Mouse (Mus musculus) heart, postnatal 0 days (tissue): ENCODE data around the gene Slx4. TPM values are rescaled to one million over a fixed set of nuclear protein-coding genes. Genes with fewer than 3 reads are reported as not detected.

Experiments used
- ATAC-seq: fragments of 200-750 bp; cut with Nextera tagmentation; 2 replicates; pipeline ENCODE4 v1.8.0; 2017; ENCODE audit warnings: low read depth, moderate number of reproducible peaks, moderate library complexity; ENCODE audit not compliant: insufficient read depth
- DNase-seq: peaks from one replicate; pipeline ENCODE4 v3.0.0-alpha.2; 2016; ENCODE audit warnings: low spot score
- H3K27ac ChIP-seq: fragments of 300-500 bp; sonication (generic); 2 replicates; pipeline ENCODE4 v1.5.1; 2014; ENCODE audit warnings: low read depth, mild to moderate bottlenecking
- H3K27me3 ChIP-seq: fragments of 300-500 bp; sonication (generic); 2 replicates; pipeline ENCODE4 v1.6.1; 2014; ENCODE audit warnings: low read length, mixed read lengths; ENCODE audit not compliant: control insufficient read depth, insufficient read depth
- H3K36me3 ChIP-seq: fragments of 300-500 bp; sonication (generic); replicated peaks from 2 replicates; pipeline ENCODE4 v1.6.1; 2014; ENCODE audit warnings: low read length, mixed read lengths; ENCODE audit not compliant: control insufficient read depth, insufficient read depth
- H3K4me1 ChIP-seq: fragments of 300-500 bp; sonication (generic); 2 replicates; pipeline ENCODE4 v1.6.1; 2014; ENCODE audit warnings: antibody characterized with exemption; ENCODE audit not compliant: control insufficient read depth, insufficient read depth
- H3K4me2 ChIP-seq: fragments of 300-500 bp; sonication (generic); 2 replicates; pipeline ENCODE4 v1.6.1; 2014; ENCODE audit warnings: low read depth, mild to moderate bottlenecking, low read length, moderate library complexity
- H3K4me3 ChIP-seq: fragments of 300-500 bp; sonication (generic); 2 replicates; pipeline ENCODE4 v1.5.1; 2014; ENCODE audit warnings: low read depth, low read length
- H3K9ac ChIP-seq: fragments of 300-500 bp; sonication (generic); replicated peaks from 2 replicates; pipeline ENCODE4 v1.6.1; 2014; ENCODE audit warnings: low read depth, low read length, mixed read lengths
- H3K9me3 ChIP-seq: fragments of 300-500 bp; sonication (generic); replicated peaks from 2 replicates; pipeline ENCODE4 v1.6.1; 2016; ENCODE audit warnings: low read length; ENCODE audit not compliant: control insufficient read depth
- CTCF ChIP-seq: IDR thresholded peaks from 2 replicates; pipeline ENCODE4 v1.5.1; 2016; ENCODE audit warnings: antibody characterized with exemption, control low read depth, low read depth
- EP300 ChIP-seq: IDR thresholded peaks from 2 replicates; pipeline ENCODE4 v1.6.1; 2016; ENCODE audit warnings: antibody characterized with exemption, low read depth
- WGBS: fragments of 180-500 bp; shearing (Covaris S2); extraction: QIAGEN DNeasy Blood & Tissue Kit; methylation state at CpG from one replicate; pipeline ENCODE4 v1.1.7; 2014; 5-methylcytosine and 5-hydroxymethylcytosine counted together
- polyA plus RNA-seq: library from polyadenylated mRNA; unstranded; fragments of >200 nt; fragmentation: Nextera tagmentation; extraction: Ambion mirVana; gene quantifications from 2 replicates; pipeline ENCODE4 v1.2.1, GENCODE M21; 2015
- total RNA-seq: library from RNA; depleted of rRNA; stranded (reverse); fragments of >200 nt; gene quantifications from 2 replicates; pipeline ENCODE4 v1.2.3, GENCODE M21; 2014; ENCODE audit warnings: low replicate concordance

Slx4 gene
- total and polyA plus RNA-seq, 2 experiments from 2014 or later, result 3.0 to 4.4 TPM

DNA sequence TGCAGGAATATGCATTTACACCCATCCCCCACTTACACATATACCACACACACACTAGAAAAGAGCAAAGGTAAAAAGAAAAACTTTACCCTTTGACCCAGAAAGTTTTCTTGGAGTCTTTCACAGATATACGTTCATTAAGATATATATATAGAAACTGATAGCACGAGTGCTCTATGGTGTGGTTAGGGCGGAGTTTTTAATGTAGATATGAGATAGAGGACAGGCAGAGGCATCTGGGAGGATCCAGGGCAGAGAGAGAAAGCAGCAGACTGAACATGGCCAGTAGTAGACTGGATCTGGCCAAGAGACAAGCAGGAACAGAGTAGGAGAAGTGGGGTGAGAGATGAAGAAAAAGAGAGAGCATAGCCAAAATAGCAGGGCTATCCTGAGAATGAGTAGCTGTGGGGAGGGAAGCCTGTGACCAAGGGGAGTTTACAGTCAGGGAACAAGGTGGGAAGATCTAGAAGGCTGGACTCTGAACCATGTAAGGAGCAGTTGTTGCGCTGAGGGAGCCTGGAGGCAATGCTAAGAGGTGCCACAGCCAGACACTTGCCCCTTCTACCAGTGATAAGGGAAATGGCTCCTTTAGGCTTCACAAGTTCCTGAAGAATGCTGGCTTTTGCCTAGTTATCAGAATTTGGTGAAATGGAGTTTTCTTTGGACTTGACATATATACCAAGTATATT lies 9.5 kb upstream of the Slx4 start:
- no peaks in the 10 kb centered on the region for H3K4me1 ChIP-seq
- no peaks in the 10 kb centered on the region for H3K27me3 ChIP-seq
- no peak overlapping the region for H3K27ac ChIP-seq
- H3K4me2 ChIP-seq, result no peak overlapping the region
- TF ChIP-seq CTCF (no peak), EP300 (no peak)
- DNase-seq (no peak), ATAC-seq (no peak)
- WGBS, result 44% methylated on average over 4 of the region's 4 CpGs
- no peak overlapping the region for H3K9ac ChIP-seq
- H3K4me3 ChIP-seq, result no peak overlapping the region
- H3K36me3 ChIP-seq, result no peaks in the 10 kb centered on the region
- no peaks in the 10 kb centered on the region for H3K9me3 ChIP-seq

GRCm38 (mm10) chr16:3988410-3988809 lies 15.2 kb downstream of the Slx4 start:
- Histone ChIP-seq H3K4me3 (no peak overlapping the region), H3K27ac (no peak overlapping the region), H3K4me1 (no peaks in the 10 kb centered on the region), H3K9ac (no peak overlapping the region), H3K27me3 (no peaks in the 10 kb centered on the region), H3K36me3 (peaks cover 97% of the 10 kb centered on the region), H3K4me2 (no peak overlapping the region), H3K9me3 (no peaks in the 10 kb centered on the region)
- no peak for DNase-seq
- ATAC-seq, result no peak
- 86% methylated on average over 4 of the region's 4 CpGs for WGBS
- TF ChIP-seq EP300 (no peak), CTCF (no peak)

DNA sequence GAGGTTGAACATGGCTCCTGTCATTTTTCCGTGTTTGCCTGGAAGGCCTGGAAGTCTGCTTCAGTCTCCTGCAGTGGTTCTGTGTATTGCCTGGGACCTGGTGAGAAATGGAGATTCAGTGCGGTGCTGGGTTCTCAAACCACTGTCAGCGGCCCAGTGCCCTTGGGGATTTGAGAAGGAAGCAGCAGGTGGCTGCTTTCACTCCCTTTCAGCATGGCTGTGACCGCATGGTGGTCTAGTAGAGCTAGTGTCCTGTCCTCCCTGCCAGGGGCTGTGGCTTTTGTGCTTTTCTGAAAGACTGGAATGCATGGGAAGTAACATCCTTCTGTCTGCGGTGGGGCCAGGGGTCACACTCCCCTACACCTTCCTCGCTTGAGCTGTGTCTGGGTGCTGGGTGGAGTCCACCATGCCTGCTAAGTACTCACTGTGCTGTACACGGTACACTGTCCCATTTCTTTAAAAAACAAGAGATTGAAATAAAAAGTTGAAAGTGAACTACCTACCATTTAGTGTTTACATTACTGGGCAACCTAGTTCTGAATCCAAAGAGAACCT lies 20.3 kb downstream of the Slx4 start:
- TF ChIP-seq EP300 (no peak), CTCF (no peak)
- Histone ChIP-seq H3K4me2 (no peak overlapping the region), H3K4me1 (no peaks in the 10 kb centered on the region), H3K9ac (no peak overlapping the region), H3K4me3 (no peak overlapping the region), H3K27me3 (no peaks in the 10 kb centered on the region), H3K27ac (no peak overlapping the region), H3K9me3 (no peaks in the 10 kb centered on the region), H3K36me3 (peaks cover 88% of the 10 kb centered on the region)
- 64% methylated on average over 7 of the region's 7 CpGs for WGBS
- DNase-seq (no peak), ATAC-seq (no peak)

DNA sequence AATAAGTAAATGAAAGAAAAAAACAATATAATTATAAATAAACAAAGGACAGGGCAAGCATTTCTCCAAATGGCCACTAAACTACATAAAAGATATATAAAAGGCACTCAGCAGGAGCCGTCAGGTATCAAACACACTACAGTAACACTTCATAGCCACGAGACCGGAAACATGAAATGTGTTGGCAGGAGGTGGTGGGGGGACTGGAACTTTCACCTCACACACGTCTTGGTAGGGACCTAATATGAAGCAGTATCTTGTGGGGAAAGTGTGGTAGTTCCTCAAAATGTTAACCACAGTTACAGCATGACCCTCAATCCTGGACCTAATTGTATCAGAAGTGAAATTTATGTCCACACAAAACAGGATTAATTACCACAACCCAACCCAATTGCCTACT lies 21.4 kb downstream of the Slx4 start:
- ATAC-seq, result no peak
- Histone ChIP-seq H3K4me1 (no peaks in the 10 kb centered on the region), H3K9ac (no peak overlapping the region), H3K27ac (no peak overlapping the region), H3K36me3 (peaks cover 78% of the 10 kb centered on the region), H3K9me3 (no peaks in the 10 kb centered on the region), H3K4me2 (no peak overlapping the region), H3K27me3 (no peaks in the 10 kb centered on the region), H3K4me3 (no peak overlapping the region)
- 83% methylated on average over 4 of the region's 4 CpGs for WGBS
- DNase-seq, result no peak
- TF ChIP-seq CTCF (no peak), EP300 (no peak)

- Histone ChIP-seq H3K4me1 (peaks cover 10% of the 10 kb centered on the region), H3K36me3 (peaks cover 31% of the 10 kb centered on the region), H3K4me2 (peak overlapping the region; percentile 42; the same call in 1 of the 2 replicates), H3K27ac (no peak overlapping the region), H3K4me3 (no peak overlapping the region; the same call in 1 of the 2 replicates), H3K27me3 (no peaks in the 10 kb centered on the region), H3K9me3 (no peaks in the 10 kb centered on the region), H3K9ac (no peak overlapping the region)
- no peak for TF ChIP-seq EP300
- TF ChIP-seq CTCF, result no peak
- 12% methylated on average over 3 of the region's 3 CpGs for WGBS
- ATAC-seq, result peak; percentile 39
- no peak for DNase-seq
These were observed 26.9 kb downstream of the Slx4 start for GRCm38 (mm10) chr16:3976712-3977111.

DNA sequence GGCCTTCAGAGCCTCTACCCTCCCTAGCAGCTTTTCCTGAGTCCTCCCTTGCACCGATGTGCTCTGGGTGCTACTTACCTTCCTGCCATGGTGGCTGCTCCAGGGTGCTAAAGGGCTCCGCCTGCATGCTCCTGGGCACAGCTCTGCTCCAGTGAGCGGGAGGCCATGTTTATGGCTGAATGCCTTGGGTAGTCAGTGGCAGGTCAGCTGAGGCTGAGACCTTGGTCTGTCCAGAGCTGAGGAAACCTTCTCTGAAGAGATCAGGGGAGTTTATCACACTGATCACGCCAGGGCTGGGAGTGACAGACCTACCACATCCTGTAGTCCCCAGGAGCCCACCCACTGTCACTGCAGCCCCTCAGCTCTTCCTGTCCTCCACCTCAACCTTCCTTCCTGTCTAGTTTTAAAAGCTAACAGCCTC lies 27.3 kb downstream of the Slx4 start, which contains the start of gene Nlrc3:
Gene Nlrc3, minus strand, starts transcription at position 382 of the 421 bp plus-strand sequence.
- no peak for TF ChIP-seq EP300
- TF ChIP-seq CTCF, result no peak
- ATAC-seq, result peak; percentile 36; the same call in 1 of the 2 replicates
- no peak for DNase-seq
- H3K9ac ChIP-seq, result no peak within 1 kb of the TSS
- no peaks in the 10 kb centered on the region for H3K9me3 ChIP-seq
- H3K36me3 ChIP-seq, result peaks cover 26% of the 10 kb centered on the region
- WGBS, result 62% methylated on average over 4 of the region's 4 CpGs
- no peaks in the 10 kb centered on the region for H3K27me3 ChIP-seq
- peak within 1 kb of the TSS; percentile 57 for H3K27ac ChIP-seq
- peak within 1 kb of the TSS; percentile 42 for H3K4me2 ChIP-seq
- peaks cover 10% of the 10 kb centered on the region for H3K4me1 ChIP-seq
- peak within 1 kb of the TSS; percentile 28; the same call in 1 of the 2 replicates for H3K4me3 ChIP-seq
